Mouse (Mus musculus) midbrain, embryonic 12.5 days (tissue): ENCODE data around the gene Glcci1. TPM values are rescaled to one million over a fixed set of nuclear protein-coding genes. Genes with fewer than 3 reads are reported as not detected.

Source experiments
- ATAC-seq: fragments of 200-750 bp; cut with Nextera tagmentation; 2 replicates; pipeline ENCODE4 v1.8.0; 2017; ENCODE audit warnings: low read depth, moderate TSS enrichment, moderate library complexity; ENCODE audit not compliant: low FRiP score
- H3K27ac ChIP-seq: fragments of 300-500 bp; sonication (generic); replicated peaks from 2 replicates; pipeline ENCODE4 v1.5.1; 2016; ENCODE audit warnings: mild to moderate bottlenecking
- H3K27me3 ChIP-seq: fragments of 300-500 bp; sonication (generic); 2 replicates; pipeline ENCODE4 v1.6.1; 2016; ENCODE audit warnings: mild to moderate bottlenecking
- H3K36me3 ChIP-seq: fragments of 300-500 bp; sonication (generic); 2 replicates; pipeline ENCODE4 v1.6.1; 2016
- H3K4me1 ChIP-seq: fragments of 300-500 bp; sonication (generic); 2 replicates; pipeline ENCODE4 v1.6.1; 2016
- H3K4me2 ChIP-seq: fragments of 300-500 bp; sonication (generic); replicated peaks from 2 replicates; pipeline ENCODE4 v1.6.1; 2016; ENCODE audit warnings: mild to moderate bottlenecking, moderate library complexity
- H3K4me3 ChIP-seq: fragments of 300-500 bp; sonication (generic); 2 replicates; pipeline ENCODE4 v1.5.1; 2016; ENCODE audit warnings: mild to moderate bottlenecking
- H3K9ac ChIP-seq: fragments of 300-500 bp; sonication (generic); replicated peaks from 2 replicates; pipeline ENCODE4 v1.6.1; 2016; ENCODE audit warnings: mild to moderate bottlenecking, moderate library complexity
- H3K9me3 ChIP-seq: fragments of 300-500 bp; sonication (generic); 2 replicates; pipeline ENCODE4 v1.6.1; 2016; ENCODE audit warnings: mild to moderate bottlenecking
- WGBS: fragments of 180-500 bp; shearing (Covaris S2); methylation state at CpG from one replicate; pipeline ENCODE4 v1.1.7; 2016; 5-methylcytosine and 5-hydroxymethylcytosine counted together
- polyA plus RNA-seq: library from polyadenylated mRNA; unstranded; fragments of >200 nt; fragmentation: Nextera tagmentation; extraction: Ambion mirVana; gene quantifications from 2 replicates; pipeline ENCODE4 v1.2.1, GENCODE M21; 2016

Gene Glcci1
- polyA plus RNA-seq: 20.8 and 21.7 TPM in 2 replicates

- H3K27ac ChIP-seq: peak within 1 kb of the TSS; percentile 100
- H3K4me1 ChIP-seq: peaks cover 22% of the 10 kb centered on the region
- H3K27me3 ChIP-seq: no peaks in the 10 kb centered on the region
- H3K4me2 ChIP-seq: peak within 1 kb of the TSS; percentile 72
- H3K9ac ChIP-seq: peak within 1 kb of the TSS; percentile 99
- no peaks in the 10 kb centered on the region for H3K9me3 ChIP-seq
- WGBS: 0% methylated on average over 20 of the region's 69 CpGs
- H3K36me3 ChIP-seq: no peaks in the 10 kb centered on the region
- peak within 1 kb of the TSS; percentile 98 for H3K4me3 ChIP-seq
- ATAC-seq: peak; percentile 82
Observed at GRCm38 (mm10) chr6:8509551-8509950, at the start of gene Glcci1. Gene Glcci1, plus strand, starts transcription at chr6:8509600.

GRCm38 (mm10) chr6:8462447-8462846, 47.0 kb upstream of the Glcci1 start:
- 97% methylated on average over 2 of the region's 2 CpGs for WGBS
- H3K36me3 ChIP-seq: no peaks in the 10 kb centered on the region
- H3K9me3 ChIP-seq: no peaks in the 10 kb centered on the region
- no peak overlapping the region for H3K27ac ChIP-seq
- no peak overlapping the region for H3K4me2 ChIP-seq
- peaks cover 7% of the 10 kb centered on the region; the same call in 1 of the 2 replicates for H3K27me3 ChIP-seq
- H3K4me1 ChIP-seq: peaks cover 4% of the 10 kb centered on the region; the same call in 1 of the 2 replicates
- no peak overlapping the region for H3K9ac ChIP-seq
- no peak overlapping the region for H3K4me3 ChIP-seq
- no peak for ATAC-seq

- WGBS: 75% methylated on average over 1 of the region's 1 CpGs
- H3K9ac ChIP-seq: no peak overlapping the region
- no peak overlapping the region for H3K27ac ChIP-seq
- no peak for ATAC-seq
- no peak overlapping the region for H3K4me2 ChIP-seq
- no peak overlapping the region for H3K4me3 ChIP-seq
- H3K36me3 ChIP-seq: no peaks in the 10 kb centered on the region
- H3K4me1 ChIP-seq: peaks cover 12% of the 10 kb centered on the region
- no peaks in the 10 kb centered on the region for H3K9me3 ChIP-seq
- H3K27me3 ChIP-seq: peaks cover 12% of the 10 kb centered on the region
Observed at GRCm38 (mm10) chr6:8465388-8465787, 44.0 kb upstream of the Glcci1 start.

- ATAC-seq: no peak
- 86% methylated on average over 5 of the region's 5 CpGs for whole genome bisulfite sequencing
- Histone ChIP-seq H3K9ac (no peak overlapping the region), H3K4me1 (peaks cover 12% of the 10 kb centered on the region), H3K9me3 (no peaks in the 10 kb centered on the region), H3K27me3 (peaks cover 12% of the 10 kb centered on the region), H3K4me2 (no peak overlapping the region), H3K4me3 (no peak overlapping the region), H3K36me3 (no peaks in the 10 kb centered on the region), H3K27ac (no peak overlapping the region)
Observed at GRCm38 (mm10) chr6:8465985-8466384, 43.4 kb upstream of the Glcci1 start.

- Histone ChIP-seq H3K27ac (no peak overlapping the region), H3K4me2 (no peak overlapping the region), H3K9me3 (no peaks in the 10 kb centered on the region), H3K4me1 (peaks cover 12% of the 10 kb centered on the region), H3K4me3 (no peak overlapping the region), H3K36me3 (no peaks in the 10 kb centered on the region), H3K27me3 (peaks cover 14% of the 10 kb centered on the region), H3K9ac (no peak overlapping the region)
- WGBS: 13% methylated on average over 10 of the region's 10 CpGs
- ATAC-seq: peak; percentile 63; the same call in 1 of the 2 replicates
Observed at GRCm38 (mm10) chr6:8467667-8468337, 41.6 kb upstream of the Glcci1 start.

GRCm38 (mm10) chr6:8469918-8470317, 39.5 kb upstream of the Glcci1 start:
- H3K9me3 ChIP-seq: no peaks in the 10 kb centered on the region
- H3K4me3 ChIP-seq: no peak overlapping the region
- peaks cover 13% of the 10 kb centered on the region for H3K27me3 ChIP-seq
- WGBS: 95% methylated on average over 3 of the region's 3 CpGs
- no peaks in the 10 kb centered on the region for H3K36me3 ChIP-seq
- no peak for ATAC-seq
- peaks cover 12% of the 10 kb centered on the region for H3K4me1 ChIP-seq
- H3K4me2 ChIP-seq: no peak overlapping the region
- no peak overlapping the region for H3K27ac ChIP-seq
- H3K9ac ChIP-seq: no peak overlapping the region

GRCm38 (mm10) chr6:8472125-8472524, 37.3 kb upstream of the Glcci1 start:
- Histone ChIP-seq H3K9me3 (no peaks in the 10 kb centered on the region), H3K9ac (no peak overlapping the region), H3K4me1 (peaks cover 11% of the 10 kb centered on the region), H3K27ac (no peak overlapping the region), H3K36me3 (no peaks in the 10 kb centered on the region), H3K4me2 (no peak overlapping the region), H3K4me3 (no peak overlapping the region), H3K27me3 (peaks cover 10% of the 10 kb centered on the region; the same call in 1 of the 2 replicates)
- WGBS: 86% methylated on average over 3 of the region's 3 CpGs
- ATAC-seq: no peak

- no peak for ATAC-seq
- H3K36me3 ChIP-seq: no peaks in the 10 kb centered on the region
- no peak overlapping the region for H3K9ac ChIP-seq
- H3K27me3 ChIP-seq: peaks cover 10% of the 10 kb centered on the region; the same call in 1 of the 2 replicates
- no peak overlapping the region for H3K27ac ChIP-seq
- no peaks in the 10 kb centered on the region for H3K9me3 ChIP-seq
- H3K4me3 ChIP-seq: no peak overlapping the region
- peaks cover 3% of the 10 kb centered on the region for H3K4me1 ChIP-seq
- no peak overlapping the region for H3K4me2 ChIP-seq
- 81% methylated on average over 5 of the region's 5 CpGs for WGBS
Observed at GRCm38 (mm10) chr6:8472915-8473314, 36.5 kb upstream of the Glcci1 start.

- Histone ChIP-seq H3K4me3 (no peak overlapping the region), H3K4me2 (no peak overlapping the region), H3K9ac (no peak overlapping the region), H3K27me3 (peaks cover 10% of the 10 kb centered on the region; the same call in 1 of the 2 replicates), H3K36me3 (no peaks in the 10 kb centered on the region), H3K4me1 (no peaks in the 10 kb centered on the region; the same call in 1 of the 2 replicates), H3K27ac (no peak overlapping the region), H3K9me3 (no peaks in the 10 kb centered on the region)
- ATAC-seq: no peak
- WGBS: 67% methylated on average over 5 of the region's 5 CpGs
Observed at GRCm38 (mm10) chr6:8473498-8473897, 35.9 kb upstream of the Glcci1 start.

- H3K4me3 ChIP-seq: no peak overlapping the region
- peaks cover 10% of the 10 kb centered on the region; the same call in 1 of the 2 replicates for H3K27me3 ChIP-seq
- H3K27ac ChIP-seq: no peak overlapping the region
- ATAC-seq: no peak
- 0 out of 2 replicates have a peak, but pooled peaks cover 5% of the 10 kb centered on the region for H3K4me1 ChIP-seq
- H3K9ac ChIP-seq: no peak overlapping the region
- 83% methylated on average over 3 of the region's 3 CpGs for WGBS
- H3K36me3 ChIP-seq: no peaks in the 10 kb centered on the region
- H3K4me2 ChIP-seq: no peak overlapping the region
- H3K9me3 ChIP-seq: no peaks in the 10 kb centered on the region
Observed at GRCm38 (mm10) chr6:8474316-8474715, 35.1 kb upstream of the Glcci1 start.

- no peak overlapping the region for H3K4me3 ChIP-seq
Observed at GRCm38 (mm10) chr6:8474820-8475219, 34.6 kb upstream of the Glcci1 start.

GRCm38 (mm10) chr6:8479176-8479575, 30.2 kb upstream of the Glcci1 start:
- Histone ChIP-seq H3K27me3 (no peaks in the 10 kb centered on the region), H3K9me3 (no peaks in the 10 kb centered on the region), H3K36me3 (no peaks in the 10 kb centered on the region), H3K27ac (no peak overlapping the region), H3K4me2 (no peak overlapping the region), H3K4me3 (no peak overlapping the region), H3K9ac (no peak overlapping the region), H3K4me1 (0 out of 2 replicates have a peak, but pooled peaks cover 6% of the 10 kb centered on the region)
- WGBS: 3% methylated on average over 1 of the region's 1 CpGs
- peak; percentile 41 for ATAC-seq

More at GRCm38 (mm10) chr6:8474820-8475219, 34.6 kb upstream of the Glcci1 start:
- no peak overlapping the region for H3K9ac ChIP-seq
- 0 out of 2 replicates have a peak, but pooled peaks cover 6% of the 10 kb centered on the region for H3K4me1 ChIP-seq
- no peak for ATAC-seq
- 96% methylated on average over 4 of the region's 4 CpGs for WGBS
- no peak overlapping the region for H3K27ac ChIP-seq
- no peak overlapping the region for H3K4me2 ChIP-seq
- peaks cover 5% of the 10 kb centered on the region; the same call in 1 of the 2 replicates for H3K27me3 ChIP-seq
- no peaks in the 10 kb centered on the region for H3K9me3 ChIP-seq
- H3K36me3 ChIP-seq: no peaks in the 10 kb centered on the region
